Mouse (Mus musculus) embryonic facial prominence, embryonic 10.5 days (tissue): ENCODE measurements around the gene Vps45. TPM values are rescaled to one million over a fixed set of nuclear protein-coding genes. Genes with fewer than 3 reads are reported as not detected.
"Not testable (repeated sequence)": the region's sequence is repeated elsewhere in the genome, so short reads cannot be mapped to it uniquely, and the experiment has no call there.

ENCODE experiments used
- DNase-seq: peaks from one replicate; pipeline ENCODE4 v3.0.0-alpha.2; 2017; ENCODE audit warnings: low spot score
- H3K27ac ChIP-seq: fragments of 300-500 bp; sonication (generic); replicated peaks from 2 replicates; pipeline ENCODE4 v1.5.1; 2016; ENCODE audit warnings: mild to moderate bottlenecking
- H3K27me3 ChIP-seq: fragments of 300-500 bp; sonication (generic); replicated peaks from 2 replicates; pipeline ENCODE4 v1.6.1; 2016; ENCODE audit warnings: low read depth, mild to moderate bottlenecking; ENCODE audit not compliant: poor library complexity, severe bottlenecking
- H3K36me3 ChIP-seq: fragments of 300-500 bp; sonication (generic); replicated peaks from 2 replicates; pipeline ENCODE4 v1.6.1; 2016; ENCODE audit warnings: mild to moderate bottlenecking, moderate library complexity
- H3K4me1 ChIP-seq: fragments of 300-500 bp; sonication (generic); 2 replicates; pipeline ENCODE4 v1.6.1; 2016
- H3K4me3 ChIP-seq: fragments of 300-500 bp; sonication (generic); 2 replicates; pipeline ENCODE4 v1.5.1; 2016; ENCODE audit warnings: mild to moderate bottlenecking, moderate library complexity
- H3K9me3 ChIP-seq: fragments of 300-500 bp; sonication (generic); 2 replicates; pipeline ENCODE4 v1.6.1; 2016; ENCODE audit warnings: mild to moderate bottlenecking
- WGBS: fragments of 180-500 bp; shearing (Covaris S2); methylation state at CpG from one replicate; pipeline ENCODE4 v1.1.7; 2016; 5-methylcytosine and 5-hydroxymethylcytosine counted together
- polyA plus RNA-seq: library from polyadenylated mRNA; unstranded; fragments of >200 nt; fragmentation: Nextera tagmentation; extraction: Ambion mirVana; gene quantifications from 2 replicates; pipeline ENCODE4 v1.2.1, GENCODE M21; 2016

Vps45 gene
- polyA plus RNA-seq, 1 experiment from 2014 or later: 26.5 TPM

DNA sequence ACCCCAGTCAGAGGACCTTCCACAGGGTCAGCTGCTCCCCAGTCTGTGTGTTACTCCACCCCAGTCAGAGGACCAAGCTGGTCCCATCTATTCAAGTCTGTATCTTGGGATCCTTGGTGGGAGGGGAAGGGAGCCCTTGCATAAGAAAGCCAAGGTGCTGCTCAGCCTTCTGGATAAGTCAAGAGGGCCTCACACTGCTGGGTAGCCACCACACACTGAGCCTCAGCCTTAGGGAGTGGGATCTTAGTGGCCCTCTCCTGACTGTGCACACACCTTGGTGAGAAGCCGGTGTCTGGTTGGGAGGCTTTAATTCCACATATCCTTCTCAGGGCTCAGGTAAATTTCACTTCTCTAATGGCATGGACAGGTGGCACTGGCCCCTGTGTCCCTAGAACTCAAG, 70.1 kb downstream of the Vps45 start:
- no peak for DNase-seq
- H3K27me3 ChIP-seq: no peaks in the 10 kb centered on the region
- H3K27ac ChIP-seq: no peak overlapping the region
- H3K4me3 ChIP-seq: no peak overlapping the region
- 97% methylated on average over 1 of the region's 1 CpGs for WGBS
- H3K4me1 ChIP-seq: peaks cover 53% of the 10 kb centered on the region
- H3K36me3 ChIP-seq: peaks cover 63% of the 10 kb centered on the region
- H3K9me3 ChIP-seq: no peaks in the 10 kb centered on the region

DNA sequence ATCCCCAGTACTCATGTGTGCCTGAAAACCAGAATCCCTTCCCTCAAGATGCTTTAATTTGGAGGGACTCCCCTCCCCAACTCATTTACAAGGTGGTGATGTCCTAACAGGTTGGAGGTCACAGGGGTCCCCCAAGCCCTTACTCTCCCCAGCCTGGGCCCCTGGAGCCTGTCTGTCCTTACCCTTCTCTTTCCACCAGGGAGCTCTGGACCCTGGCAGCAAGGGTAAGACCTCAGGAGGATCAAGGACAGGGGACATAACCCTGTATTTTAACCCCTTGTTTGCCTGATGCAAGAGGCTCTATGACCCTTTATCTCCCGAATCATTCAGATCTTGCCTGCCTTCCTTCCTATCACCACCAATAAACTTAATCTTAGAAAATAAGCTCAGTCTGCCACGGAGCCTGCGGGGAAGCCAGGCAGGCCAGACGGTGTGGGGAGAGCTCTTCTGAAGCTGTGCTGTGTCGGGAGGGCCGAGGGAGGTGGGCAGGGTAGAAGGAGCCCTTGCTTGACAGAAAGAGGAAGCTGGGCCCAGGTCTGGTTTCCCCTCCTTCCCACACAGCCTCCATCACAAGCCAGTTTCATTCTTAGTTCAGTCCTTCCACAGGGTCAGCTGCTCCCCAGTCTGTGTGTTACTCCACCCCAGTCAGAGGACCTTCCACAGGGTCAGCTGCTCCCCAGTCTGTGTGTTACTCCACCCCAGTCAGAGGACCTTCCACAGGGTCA, 70.7 kb downstream of the Vps45 start:
- Histone ChIP-seq H3K9me3 (no peaks in the 10 kb centered on the region), H3K27me3 (no peaks in the 10 kb centered on the region), H3K27ac (no peak overlapping the region), H3K4me1 (peaks cover 48% of the 10 kb centered on the region), H3K36me3 (peaks cover 57% of the 10 kb centered on the region), H3K4me3 (no peak overlapping the region)
- DNase-seq: peak; percentile 11
- WGBS: 71% methylated on average over 6 of the region's 6 CpGs

DNA sequence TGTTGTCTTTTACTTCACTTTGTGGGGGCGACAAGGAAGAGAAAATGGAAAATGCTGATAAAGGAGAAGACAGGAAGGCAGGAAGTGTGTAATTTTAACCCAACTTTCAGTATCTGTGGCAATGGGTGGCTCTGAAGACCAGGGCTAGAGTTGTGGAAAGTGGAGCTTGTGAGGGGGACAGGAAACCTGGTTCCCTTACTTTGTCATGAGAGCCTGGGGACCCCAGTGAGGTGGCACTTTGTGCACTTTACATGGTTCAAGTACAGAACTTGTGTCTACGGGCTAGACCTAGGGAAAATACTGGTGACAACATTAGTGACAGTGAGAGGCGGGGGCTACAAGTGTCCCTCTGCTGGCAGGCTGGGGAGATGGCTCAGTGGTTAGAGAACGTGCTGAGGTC, 71.3 kb downstream of the Vps45 start:
- WGBS: 72% methylated on average over 4 of the region's 4 CpGs
- Histone ChIP-seq H3K9me3 (no peaks in the 10 kb centered on the region), H3K36me3 (peaks cover 51% of the 10 kb centered on the region), H3K4me1 (peaks cover 42% of the 10 kb centered on the region), H3K27me3 (no peaks in the 10 kb centered on the region), H3K4me3 (no peak overlapping the region), H3K27ac (0 out of 2 replicates have a peak overlapping the region, but pooled peaks have one; percentile 90)
- peak; percentile 14 for DNase-seq

DNA sequence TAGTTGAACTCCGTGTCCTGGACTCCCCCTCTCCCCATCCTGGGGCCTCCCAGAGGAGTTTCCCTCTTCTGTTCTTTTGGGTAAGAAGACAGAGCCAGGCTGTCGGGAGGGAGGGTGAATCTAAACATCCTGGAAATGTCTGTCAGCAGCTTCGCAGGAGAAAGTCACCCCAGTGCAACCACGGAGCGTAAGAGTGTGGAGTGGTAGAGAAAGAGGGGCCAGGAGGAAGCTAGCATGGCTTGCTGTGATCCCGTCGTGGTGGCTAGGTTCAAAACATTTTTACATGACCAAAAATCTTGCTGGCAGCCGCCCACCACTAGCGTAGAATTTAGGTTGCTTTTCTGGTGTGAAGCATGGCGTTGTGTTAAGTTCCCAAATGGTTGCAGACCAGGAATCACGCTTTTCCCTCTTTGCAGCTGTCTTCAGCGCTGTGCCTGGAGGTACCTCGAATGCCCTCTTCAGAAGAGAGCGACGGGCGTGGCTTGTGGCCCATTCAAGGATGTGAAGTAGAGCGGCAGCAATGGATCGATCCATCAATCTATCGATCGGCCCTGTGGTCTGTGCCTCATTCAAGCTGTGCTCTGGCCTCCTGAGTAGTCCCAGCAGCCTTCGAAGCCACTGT, 72.2 kb downstream of the Vps45 start:
- Histone ChIP-seq H3K27ac (peak overlapping the region; percentile 90), H3K36me3 (peaks cover 43% of the 10 kb centered on the region), H3K4me1 (peaks cover 41% of the 10 kb centered on the region), H3K4me3 (peak overlapping the region; percentile 53), H3K27me3 (no peaks in the 10 kb centered on the region), H3K9me3 (no peaks in the 10 kb centered on the region)
- WGBS: 2% methylated on average over 21 of the region's 21 CpGs
- peak; percentile 81 for DNase-seq

DNA sequence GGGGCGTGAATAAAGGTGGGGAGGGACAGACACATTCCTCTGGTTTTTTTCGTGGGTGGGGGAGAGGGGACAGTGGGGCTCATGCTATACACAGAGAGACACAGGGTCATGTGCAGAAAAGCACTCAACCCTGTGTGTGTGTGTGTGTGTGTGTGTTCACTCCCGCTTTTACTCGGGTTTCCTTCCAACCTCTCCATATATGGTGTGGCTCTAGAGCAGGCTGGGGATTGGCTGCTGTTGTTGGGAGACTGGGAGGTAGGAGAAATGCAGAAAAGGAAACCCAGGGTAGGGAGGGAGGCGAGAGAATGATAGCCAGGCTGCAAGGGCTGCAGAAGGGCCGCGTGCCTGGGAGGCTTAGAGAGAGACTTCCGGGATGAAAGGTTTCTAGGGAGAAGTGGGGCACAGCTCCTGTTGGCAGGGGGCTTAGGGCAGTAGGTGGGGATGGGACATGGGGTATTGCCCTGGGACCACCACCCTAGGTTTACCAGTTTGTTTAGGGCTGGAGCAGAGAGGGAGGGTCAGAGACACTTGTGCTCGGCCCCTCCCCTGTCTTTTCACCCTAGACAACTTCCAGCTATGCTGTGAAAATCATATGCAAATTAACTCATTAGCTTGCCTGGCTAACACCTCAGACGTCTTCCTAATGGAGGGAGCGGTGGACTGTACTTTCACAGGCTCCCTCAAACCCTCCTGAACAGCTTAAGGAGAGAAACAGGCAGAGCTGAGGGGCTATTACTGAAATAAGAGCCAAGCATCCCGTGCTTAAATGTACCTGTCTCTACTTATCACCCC, 72.9 kb downstream of the Vps45 start:
- DNase-seq: peak; percentile 85
- Histone ChIP-seq H3K4me1 (peaks cover 44% of the 10 kb centered on the region), H3K36me3 (peaks cover 36% of the 10 kb centered on the region), H3K4me3 (peak overlapping the region; percentile 53), H3K27me3 (no peaks in the 10 kb centered on the region), H3K27ac (peak overlapping the region; percentile 90), H3K9me3 (no peaks in the 10 kb centered on the region)
- 2% methylated on average over 12 of the region's 12 CpGs for WGBS

DNA sequence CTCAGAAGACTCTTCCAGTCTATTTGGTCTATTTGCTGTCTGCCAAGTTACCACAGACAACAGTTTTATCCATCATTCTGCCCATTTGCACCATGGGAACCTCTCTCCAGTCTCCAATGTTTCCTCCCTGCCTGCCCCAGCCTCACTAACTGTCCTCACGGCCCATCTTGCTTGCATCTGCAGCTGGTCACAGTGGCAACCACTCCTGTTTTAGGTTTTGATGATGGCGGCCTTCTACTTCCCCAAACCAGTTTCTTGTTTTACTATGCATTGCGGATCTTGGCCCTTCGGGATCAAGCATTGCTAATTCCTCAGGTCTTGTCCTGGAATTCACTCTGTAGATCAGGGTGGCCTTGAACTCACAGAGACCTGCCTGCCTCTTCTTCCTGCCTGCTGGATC, 76.1 kb downstream of the Vps45 start:
- 87% methylated on average over 4 of the region's 4 CpGs for WGBS
- H3K9me3 ChIP-seq: no peaks in the 10 kb centered on the region
- H3K27ac ChIP-seq: no peak overlapping the region
- H3K4me1 ChIP-seq: peaks cover 35% of the 10 kb centered on the region
- H3K36me3 ChIP-seq: peaks cover 3% of the 10 kb centered on the region
- H3K4me3 ChIP-seq: no peak overlapping the region
- H3K27me3 ChIP-seq: no peaks in the 10 kb centered on the region
- no peak for DNase-seq

DNA sequence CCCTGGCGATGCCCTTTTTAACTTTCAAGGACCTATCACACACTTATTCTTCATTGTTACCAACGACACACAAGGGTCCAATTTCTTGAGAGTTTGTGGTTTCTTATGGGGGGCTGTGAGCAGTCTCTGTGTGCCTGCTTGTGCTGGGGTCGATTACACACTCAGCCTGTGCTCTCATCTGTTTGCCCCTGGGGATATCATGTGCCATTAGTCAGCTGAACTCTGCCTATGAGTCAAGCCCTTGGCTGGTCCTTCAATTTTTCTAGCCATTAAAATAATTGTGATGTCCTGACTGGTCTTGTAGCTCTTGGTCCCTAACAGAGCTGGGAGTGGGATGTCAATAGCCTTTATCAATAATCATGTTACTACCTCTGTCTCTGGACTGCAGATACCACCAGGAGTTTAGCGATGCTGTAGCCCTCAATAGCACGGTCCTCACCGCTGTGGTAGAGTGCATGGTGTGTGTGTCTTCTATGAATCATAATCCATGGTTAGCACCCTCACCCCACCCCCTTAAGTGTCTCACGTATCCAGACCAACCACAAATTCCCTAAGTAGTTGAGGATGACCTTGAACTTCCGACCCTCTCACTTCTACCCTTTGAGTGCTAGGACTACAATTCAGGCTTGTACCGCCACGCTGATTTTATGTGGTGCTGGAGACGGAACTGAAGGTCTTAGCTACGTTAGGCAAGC, 77.8 kb downstream of the Vps45 start:
- H3K27ac ChIP-seq: no peak overlapping the region
- H3K36me3 ChIP-seq: no peaks in the 10 kb centered on the region; the same call in 1 of the 2 replicates
- DNase-seq: no peak
- H3K27me3 ChIP-seq: peaks cover under 1% of the 10 kb centered on the region; the same call in 1 of the 2 replicates
- 80% methylated on average over 12 of the region's 12 CpGs for WGBS
- H3K4me3 ChIP-seq: no peak overlapping the region
- peaks cover 18% of the 10 kb centered on the region for H3K4me1 ChIP-seq
- H3K9me3 ChIP-seq: no peaks in the 10 kb centered on the region

DNA sequence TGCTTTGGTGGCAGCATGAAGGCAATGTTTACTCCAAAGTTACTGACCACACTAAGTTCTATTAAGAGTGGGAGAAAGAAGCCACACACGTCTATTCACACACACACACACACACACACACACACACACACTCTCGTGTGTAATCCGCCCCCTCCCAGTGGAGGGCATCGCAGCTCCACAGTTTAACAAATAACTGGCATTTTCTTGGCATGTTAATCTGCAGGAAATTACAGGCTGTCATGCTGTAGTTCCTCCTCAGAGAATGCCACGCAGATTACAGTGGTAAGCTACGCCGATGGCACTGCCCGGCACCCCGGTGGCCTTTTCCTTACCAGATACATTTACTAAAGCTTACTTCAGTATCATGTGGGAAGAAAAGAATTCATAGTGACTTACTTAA, 80.0 kb downstream of the Vps45 start:
- WGBS: 85% methylated on average over 9 of the region's 9 CpGs
- peaks cover 22% of the 10 kb centered on the region for H3K27me3 ChIP-seq

DNA sequence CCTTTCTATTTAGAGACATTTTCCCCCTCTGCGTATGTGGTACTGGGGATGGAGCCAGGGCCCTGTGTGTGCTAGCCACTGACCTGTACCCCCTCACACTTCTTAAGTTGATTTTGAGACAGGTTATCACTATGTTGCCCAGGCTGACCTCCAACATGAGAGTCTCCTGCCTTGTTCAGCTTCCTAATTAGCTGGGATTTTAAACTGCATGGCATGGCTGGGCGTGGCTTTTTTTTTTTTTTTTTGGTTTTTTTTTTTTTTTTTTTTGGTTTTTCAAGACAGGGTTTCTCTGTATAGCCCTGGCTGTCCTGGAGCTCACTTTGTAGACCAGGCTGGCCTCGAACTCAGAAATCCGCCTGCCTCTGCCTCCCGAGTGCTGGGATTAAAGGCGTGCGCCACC, 80.7 kb downstream of the Vps45 start:
- H3K27ac ChIP-seq, H3K9me3 ChIP-seq, H3K4me3 ChIP-seq, DNase-seq, H3K36me3 ChIP-seq: not testable (repeated sequence)
- H3K4me1 ChIP-seq: peaks cover 21% of the 10 kb centered on the region
- peaks cover 26% of the 10 kb centered on the region for H3K27me3 ChIP-seq
- 97% methylated on average over 7 of the region's 7 CpGs for WGBS

More for the DNA sequence above, 80.0 kb downstream of the Vps45 start:
- Histone ChIP-seq H3K4me1 (peaks cover 14% of the 10 kb centered on the region), H3K9me3 (no peaks in the 10 kb centered on the region), H3K27ac (no peak overlapping the region), H3K36me3 (no peaks in the 10 kb centered on the region), H3K4me3 (no peak overlapping the region)
- no peak for DNase-seq

DNA sequence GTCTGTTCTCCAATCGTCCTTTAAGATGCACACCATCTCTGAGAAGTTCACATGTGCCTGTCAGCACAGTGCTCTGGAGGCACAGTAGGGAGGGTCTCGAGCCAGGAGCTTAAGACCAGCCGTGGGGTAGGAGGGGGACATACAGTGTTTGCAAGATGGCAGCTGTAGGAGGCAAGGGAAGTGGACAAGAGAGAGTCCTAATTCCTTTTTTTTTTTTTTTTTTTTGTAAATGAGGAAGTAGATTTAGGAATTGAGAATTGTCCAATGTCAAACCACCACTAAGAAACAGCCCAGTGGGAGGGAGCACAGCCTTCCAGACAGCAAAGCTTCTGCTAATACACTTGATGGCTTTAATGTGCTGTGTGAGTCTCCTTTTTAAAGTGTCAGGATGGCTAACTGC, 81.2 kb downstream of the Vps45 start:
- WGBS: 67% methylated on average over 3 of the region's 3 CpGs

DNA sequence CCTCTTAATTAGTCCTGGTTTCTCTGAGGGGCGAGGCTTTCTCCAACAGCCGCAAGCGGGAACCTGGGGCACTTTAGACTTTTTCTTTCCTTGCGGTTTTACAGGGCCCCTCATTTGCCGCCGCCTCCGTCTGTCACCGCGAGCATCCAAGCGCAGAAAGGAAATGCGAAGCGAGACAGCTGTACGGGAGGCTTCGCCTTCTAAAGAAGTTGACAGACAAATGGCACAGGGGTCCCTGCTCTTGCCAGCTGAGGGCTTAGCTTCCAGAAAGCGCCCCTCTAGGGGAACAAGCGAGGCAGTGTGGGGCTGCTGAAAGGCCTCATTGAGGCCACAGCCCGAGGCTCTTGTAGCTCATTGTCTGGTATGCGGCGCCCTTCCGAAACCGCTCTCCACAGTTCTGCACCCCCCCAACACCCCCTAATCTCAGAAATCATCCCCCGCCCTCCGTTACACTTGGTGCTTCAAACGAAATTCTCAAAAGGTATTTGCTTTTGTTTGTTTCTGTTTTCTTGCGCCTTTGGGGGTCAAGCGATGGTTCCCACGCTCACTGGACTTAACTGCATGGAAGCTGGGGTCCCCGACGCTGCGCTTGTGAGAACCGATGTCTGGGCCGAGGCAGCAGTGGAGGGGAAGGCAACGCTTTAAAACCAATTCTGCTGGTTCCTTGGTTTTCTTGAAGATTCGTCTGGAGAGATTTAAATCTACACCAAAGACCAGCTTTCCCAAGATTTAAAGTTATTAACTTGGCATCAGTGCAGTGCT, 85.2 kb downstream of the Vps45 start:
- Histone ChIP-seq H3K4me1 (peaks cover 14% of the 10 kb centered on the region), H3K27me3 (peaks cover 35% of the 10 kb centered on the region), H3K9me3 (no peaks in the 10 kb centered on the region), H3K36me3 (no peaks in the 10 kb centered on the region), H3K27ac (peak overlapping the region; percentile 75), H3K4me3 (peak overlapping the region; percentile 50)
- 2% methylated on average over 34 of the region's 34 CpGs for WGBS
- peak; percentile 74 for DNase-seq

More for the DNA sequence above, 81.2 kb downstream of the Vps45 start:
- H3K4me3 ChIP-seq: no peak overlapping the region
- no peaks in the 10 kb centered on the region for H3K9me3 ChIP-seq
- DNase-seq: no peak
- no peaks in the 10 kb centered on the region for H3K36me3 ChIP-seq
- peaks cover 30% of the 10 kb centered on the region for H3K27me3 ChIP-seq
- H3K27ac ChIP-seq: no peak overlapping the region
- H3K4me1 ChIP-seq: peaks cover 23% of the 10 kb centered on the region
